In the genomic region with DNA sequence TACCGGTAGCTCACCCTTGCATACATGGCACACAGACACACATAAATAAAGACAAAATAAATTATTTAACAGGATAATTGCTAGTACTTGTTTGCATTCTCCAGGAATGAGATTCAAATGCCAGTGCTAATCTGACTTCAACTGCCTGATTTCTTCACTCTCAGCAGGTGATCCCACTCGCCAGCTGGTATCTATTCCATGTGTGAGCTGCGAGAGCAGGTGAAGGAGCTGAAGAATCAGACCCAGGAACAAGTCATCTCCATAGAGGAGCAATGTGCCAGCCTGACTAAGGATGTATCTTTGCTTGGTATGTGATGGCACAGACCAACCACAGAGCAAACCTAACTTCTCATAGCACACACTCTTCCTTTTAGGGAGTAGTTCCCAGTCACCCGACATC, we compare ENCODE assay signal across 15 mouse cellular contexts.
A peak's percentile ranks its signal among the peaks of the same experiment; 100 is the strongest.
DNase-seq lines count a peak whose midpoint lies in the region.
"Had no signal": no experiment of that assay in that cellular context is flagged by ENCODE, and none has a peak within 500 bp of the region (broad histone marks: within the 10 kb centered on the region; RNA-seq: fewer than 3 reads in every experiment).

No protein-coding gene starts in this region.

- DNase-seq in left cerebral cortex, postnatal 4 days: peak; percentile 22
- DNase-seq in left cerebral cortex, postnatal 14 days (ENCODE audit: low spot score in 2 of 2): no peak
- peak; percentile 65 for DNase-seq in cerebellum, adult 11-12 months
- peak; percentile 73 for DNase-seq in cerebellum, adult 9-11 months
- DNase-seq in spleen, postnatal 14 days (ENCODE audit: low spot score in 2 of 2): no peak
- no peak for DNase-seq in right cerebral cortex, postnatal 14 days
- no peak for DNase-seq in heart, adult 9 months (ENCODE audit: low spot score in 2 of 2)
- DNase-seq: adrenal gland, adult 2 months; adrenal gland, postnatal 36 days; gastrocnemius, postnatal 14 days; kidney, adult 9 months; kidney, postnatal 14 days; layer of hippocampus, adult 9-11 months; lung, postnatal 36 days; thymus, postnatal 14 days had no signal

- intact Hi-C loops in left cerebral cortex, postnatal 4 days (cut with DNase I): no loop called here
- intact Hi-C loops in left cerebral cortex, postnatal 14 days (cut with DNase I): no loop called here

Comparison
In these comparisons a context has a peak if more than half of its experiments do, and no peak if none do; other contexts are left out.
1. DNase-seq: peak in left cerebral cortex, postnatal 4 days (single experiment), cerebellum, adult 11-12 months (single experiment) and cerebellum, adult 9-11 months (single experiment); none in left cerebral cortex, postnatal 14 days (0 of 2), spleen, postnatal 14 days (0 of 2), right cerebral cortex, postnatal 14 days (single experiment) and heart, adult 9 months (0 of 2).